Mouse (Mus musculus) Patski (cell line): ENCODE measurements around the gene Xntrpc. TPM values are rescaled to one million over a fixed set of nuclear protein-coding genes. Genes with fewer than 3 reads are reported as not detected.

Experiments
- ATAC-seq: fragments of 100-300 bp; one replicate; pipeline ENCODE4 v1.8.0; 2021
- CTCF ChIA-PET: fragments of 350-600 bp; sonication (Branson Sonifier 250); formaldehyde crosslinking; loops from one replicate; lab custom pipeline; 2022; ENCODE audit warnings: inconsistent platforms; lab: Charles Lee
- POLR2A ChIA-PET: fragments of 350-600 bp; sonication (Branson Sonifier 250); formaldehyde crosslinking; loops from one replicate; lab custom pipeline; 2022; ENCODE audit warnings: antibody characterized with exemption, inconsistent platforms; lab: Charles Lee
- DNase-seq: peaks from one replicate; pipeline ENCODE4 v3.0.0-alpha.2; 2011; ENCODE audit warnings: low read depth, low spot score
- H3K27me3 ChIP-seq: fragments of 371-371 bp; one replicate; pipeline ENCODE4 v1.5.1; 2021
- CTCF ChIP-seq: fragments of 100-300 bp; IDR thresholded peaks from one replicate; pipeline ENCODE4 v1.5.1; 2021
- in situ Hi-C: fragments of 300-500 bp; cut with MboI; formaldehyde crosslinking; loops from 3 replicates; pipeline ENCODE4 v1.11.1; 2018; ENCODE audit warnings: low pct_unique_long_range_greater_than_20kb, mixed read lengths
- polyA plus RNA-seq: library from polyadenylated mRNA; unstranded; gene quantifications from one replicate; pipeline ENCODE4 v1.2.3, GENCODE M21; 2021

Gene Xntrpc
- polyA plus RNA-seq, 1 experiment from 2014 or later: 0.24 TPM

- no peak for ATAC-seq
- CTCF ChIA-PET: interaction anchor here (1.1 kb wide), 1 partner anchor 21 kb away, joined by 3 read pairs; no protein-coding TSS in a partner anchor
Observed at GRCm38 (mm10) chr7:102080311-102080710, 14.8 kb downstream of the Xntrpc start.

GRCm38 (mm10) chr7:102081784-102082183, 16.3 kb downstream of the Xntrpc start:
- no peak for TF ChIP-seq CTCF
- in situ Hi-C loops: no loop called here
- CTCF ChIA-PET: interaction anchor here (1.3 kb wide), 1 partner anchor 156 kb away, joined by 3 read pairs; no protein-coding TSS in a partner anchor

More at GRCm38 (mm10) chr7:102080311-102080710, 14.8 kb downstream of the Xntrpc start:
- POLR2A ChIA-PET: no interaction called here
- in situ Hi-C loops: no loop called here
- no peak for TF ChIP-seq CTCF
- DNase-seq: no peak
- H3K27me3 ChIP-seq: no peaks in the 10 kb centered on the region

DNA sequence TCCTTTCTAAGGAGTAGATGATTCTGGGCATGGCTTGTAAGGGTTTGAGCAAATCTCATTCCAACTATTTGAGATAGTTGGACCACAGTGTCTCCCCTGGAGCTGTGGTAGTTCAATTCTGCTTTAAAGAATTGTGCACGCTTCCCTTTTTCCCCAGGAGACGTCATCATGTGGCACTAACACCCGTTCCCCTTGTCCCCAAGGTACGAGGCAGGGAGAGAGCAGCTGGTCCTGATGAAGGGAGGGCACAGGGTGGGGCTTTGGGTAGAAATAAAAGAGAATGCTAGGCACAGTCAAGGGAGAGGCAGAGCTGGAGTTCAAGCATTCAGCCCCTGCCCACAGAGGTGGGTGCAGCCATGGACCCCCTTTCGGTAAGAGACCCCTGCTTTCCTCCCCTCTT, 17.3 kb downstream of the Xntrpc start, which contains the start of gene Trpc2:
Trpc2 (plus strand) TSS at position 301 of the 400 bp plus-strand sequence.
- ChIA-PET POLR2A (no interaction called here), CTCF (no interaction called here)
- ATAC-seq: no peak
- in situ Hi-C loops: no loop called here
- TF ChIP-seq CTCF: no peak
- no peaks in the 10 kb centered on the region for H3K27me3 ChIP-seq
- no peak for DNase-seq

More at GRCm38 (mm10) chr7:102081784-102082183, 16.3 kb downstream of the Xntrpc start:
- ATAC-seq (no peak), DNase-seq (no peak)
- H3K27me3 ChIP-seq: no peaks in the 10 kb centered on the region
- POLR2A ChIA-PET: no interaction called here

DNA sequence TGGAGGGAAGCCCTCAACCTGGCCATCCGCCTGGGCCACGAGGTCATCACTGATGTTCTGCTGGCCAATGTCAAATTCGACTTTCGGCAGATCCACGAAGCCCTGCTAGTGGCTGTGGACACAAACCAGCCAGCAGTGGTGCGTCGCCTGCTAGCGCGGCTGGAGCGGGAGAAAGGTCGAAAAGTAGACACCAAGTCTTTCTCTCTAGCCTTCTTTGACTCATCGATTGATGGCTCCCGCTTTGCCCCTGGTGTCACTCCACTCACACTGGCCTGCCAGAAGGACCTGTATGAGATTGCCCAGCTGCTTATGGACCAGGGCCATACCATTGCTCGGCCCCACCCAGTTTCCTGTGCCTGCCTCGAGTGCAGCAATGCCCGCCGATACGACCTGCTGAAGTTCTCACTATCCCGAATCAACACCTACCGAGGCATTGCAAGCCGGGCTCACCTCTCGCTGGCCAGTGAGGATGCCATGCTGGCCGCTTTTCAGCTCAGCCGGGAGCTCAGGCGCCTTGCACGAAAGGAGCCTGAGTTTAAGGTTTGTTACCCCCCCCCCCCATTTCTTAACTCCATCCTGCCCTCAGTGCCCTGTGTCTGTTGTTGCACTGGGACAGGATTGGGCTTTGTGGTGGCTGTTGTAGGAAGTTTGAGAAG, 18.7 kb downstream of the Xntrpc start:
- DNase-seq (no peak), ATAC-seq (no peak)
- ChIA-PET POLR2A (no interaction called here), CTCF (no interaction called here)
- in situ Hi-C loops: no loop called here
- H3K27me3 ChIP-seq: no peaks in the 10 kb centered on the region
- TF ChIP-seq CTCF: no peak

GRCm38 (mm10) chr7:102087336-102087735, 21.8 kb downstream of the Xntrpc start:
- DNase-seq (no peak), ATAC-seq (no peak)
- POLR2A ChIA-PET: interaction anchor here (0.6 kb wide), 1 partner anchor 60 kb away, joined by 3 read pairs; no protein-coding TSS in a partner anchor
- TF ChIP-seq CTCF: no peak
- H3K27me3 ChIP-seq: no peaks in the 10 kb centered on the region
- in situ Hi-C loops: no loop called here
- CTCF ChIA-PET: interaction anchor here (1.0 to 1.4 kb wide), 2 partner anchors 13 to 20 kb away, joined by 3 read pairs; no protein-coding TSS in a partner anchor

DNA sequence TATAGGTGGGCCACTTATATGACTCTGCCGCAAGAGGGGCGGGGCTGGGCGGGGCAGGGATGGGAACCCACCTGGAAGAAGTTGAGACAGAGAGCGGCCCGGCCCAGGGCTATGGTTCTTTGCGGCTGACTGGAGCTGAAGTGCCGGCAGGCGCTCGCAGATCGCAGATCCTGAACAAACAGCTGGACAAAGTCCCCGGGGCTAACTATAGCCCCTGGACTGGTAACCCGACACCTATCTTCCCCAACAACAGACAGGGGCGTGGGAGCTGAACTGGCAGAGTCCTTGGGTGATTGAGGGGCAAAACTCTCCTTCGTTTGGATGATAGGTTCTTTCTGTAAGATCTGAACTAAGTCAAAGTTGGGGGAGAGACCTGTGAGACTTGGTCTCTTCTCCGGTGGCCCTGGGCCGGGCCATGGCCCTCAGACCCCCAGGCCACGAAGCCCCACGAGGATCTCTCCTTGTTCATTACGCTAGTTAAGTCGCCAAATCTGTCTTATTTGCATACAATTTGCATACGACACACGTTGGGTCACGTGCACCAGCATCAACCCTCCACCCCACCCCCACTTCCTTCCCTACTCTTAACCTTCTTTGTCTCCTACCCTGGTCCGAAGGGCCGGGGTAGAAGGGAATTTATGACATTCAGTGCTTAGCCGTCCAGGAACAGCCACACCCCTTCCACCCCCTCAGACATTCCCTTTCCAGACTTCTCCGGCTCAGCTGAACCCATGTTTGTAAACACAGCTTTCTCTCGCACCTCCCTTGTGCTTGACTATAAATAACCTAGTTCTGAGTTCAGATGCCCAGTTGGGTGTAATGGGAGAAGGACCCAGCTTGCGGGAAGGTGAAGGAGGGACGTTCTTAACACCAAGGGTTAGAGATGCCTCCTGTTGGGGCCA, 34.5 kb downstream of the Xntrpc start:
- in situ Hi-C loops: no loop called here
- CTCF ChIA-PET: interaction anchor here (0.6 kb wide), 1 partner anchor 12 kb away, joined by 3 read pairs; no protein-coding TSS in a partner anchor
- POLR2A ChIA-PET: interaction anchor here (0.7 kb wide), 1 partner anchor 41 kb away, joined by 3 read pairs; no protein-coding TSS in a partner anchor
- no peak for DNase-seq
- ATAC-seq: no peak
- H3K27me3 ChIP-seq: no peaks in the 10 kb centered on the region
- no peak for TF ChIP-seq CTCF

DNA sequence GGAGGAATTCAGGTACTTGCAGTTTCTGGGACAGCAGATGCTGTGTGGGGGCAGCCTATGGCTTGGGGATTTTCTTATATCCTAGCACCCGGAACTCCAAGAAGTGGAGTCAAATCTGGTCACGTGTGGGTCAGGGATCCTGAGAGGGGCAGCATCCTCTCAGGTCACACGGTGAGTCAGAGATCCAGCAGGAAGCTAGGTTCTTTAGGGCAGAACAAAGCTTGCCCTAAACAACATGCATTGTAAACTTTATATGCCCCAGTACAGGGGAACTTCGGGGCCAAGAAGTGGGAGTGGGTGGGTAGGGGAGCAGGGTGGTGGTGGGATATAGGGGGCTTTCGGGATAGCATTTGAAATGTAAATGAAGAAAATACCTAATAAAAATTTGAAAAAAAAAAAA, 35.4 kb downstream of the Xntrpc start:
- in situ Hi-C loops: no loop called here
- TF ChIP-seq CTCF: no peak
- CTCF ChIA-PET: interaction anchor here (0.6 kb wide), 1 partner anchor 13 kb away, joined by 3 read pairs; no protein-coding TSS in a partner anchor
- POLR2A ChIA-PET: interaction anchor here (0.5 kb wide), 1 partner anchor 44 kb away, joined by 4 read pairs; no protein-coding TSS in a partner anchor
- no peaks in the 10 kb centered on the region for H3K27me3 ChIP-seq
- no peak for ATAC-seq
- no peak for DNase-seq

- ChIA-PET POLR2A (interaction anchor here (0.5 to 0.7 kb wide), 2 partner anchors 45 to 80 kb away, joined by 4 read pairs; no protein-coding TSS in a partner anchor), CTCF (no interaction called here)
- TF ChIP-seq CTCF: no peak
- no peaks in the 10 kb centered on the region for H3K27me3 ChIP-seq
- DNase-seq (no peak), ATAC-seq (no peak)
- in situ Hi-C loops: no loop called here
Observed at GRCm38 (mm10) chr7:102101487-102101886, 36.0 kb downstream of the Xntrpc start, which contains the start of gene Art1. Gene Art1, plus strand, starts transcription at chr7:102101743.

- ChIA-PET CTCF (no interaction called here), POLR2A (interaction anchor here (0.7 kb wide), 1 partner anchor 79 kb away, joined by 4 read pairs; no protein-coding TSS in a partner anchor)
- in situ Hi-C loops: no loop called here
- TF ChIP-seq CTCF: no peak
- no peak for ATAC-seq
- H3K27me3 ChIP-seq: no peaks in the 10 kb centered on the region
- DNase-seq: no peak
Observed at GRCm38 (mm10) chr7:102102241-102102640, 36.7 kb downstream of the Xntrpc start.

DNA sequence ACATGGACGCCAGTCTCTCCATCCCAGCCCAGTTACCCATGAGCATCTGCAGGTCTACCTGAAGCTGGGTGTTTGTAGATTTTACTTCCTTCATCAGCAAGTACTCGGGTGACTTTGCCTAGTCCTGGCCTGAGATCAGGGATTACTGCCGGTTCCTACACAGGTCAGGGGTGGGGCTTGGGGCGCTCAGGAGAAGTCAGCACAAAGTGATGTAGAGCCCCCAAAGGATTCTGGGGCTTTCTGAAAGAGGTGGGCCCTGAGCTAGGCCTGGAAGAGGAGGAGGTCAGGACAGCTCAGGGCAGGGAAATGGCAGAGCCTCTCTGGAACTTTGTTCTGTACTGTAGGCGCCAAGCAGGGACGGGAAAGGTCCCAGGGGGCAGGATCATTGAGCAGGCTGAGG, 37.2 kb downstream of the Xntrpc start:
- DNase-seq (no peak), ATAC-seq (no peak)
- no peaks in the 10 kb centered on the region for H3K27me3 ChIP-seq
- POLR2A ChIA-PET: no interaction called here
- TF ChIP-seq CTCF: no peak
- CTCF ChIA-PET: no interaction called here
- in situ Hi-C loops: no loop called here
